Mouse (Mus musculus) heart, postnatal 0 days (tissue): Measurements from ENCODE around the gene Mylk. TPM values are rescaled to one million over a fixed set of nuclear protein-coding genes. Genes with fewer than 3 reads are reported as not detected.

Experiments
- ATAC-seq: fragments of 200-750 bp; cut with Nextera tagmentation; 2 replicates; pipeline ENCODE4 v1.8.0; 2017; ENCODE audit warnings: low read depth, moderate number of reproducible peaks, moderate library complexity; ENCODE audit not compliant: insufficient read depth
- DNase-seq: peaks from one replicate; pipeline ENCODE4 v3.0.0-alpha.2; 2016; ENCODE audit warnings: low spot score
- H3K27ac ChIP-seq: fragments of 300-500 bp; sonication (generic); 2 replicates; pipeline ENCODE4 v1.5.1; 2014; ENCODE audit warnings: low read depth, mild to moderate bottlenecking
- H3K27me3 ChIP-seq: fragments of 300-500 bp; sonication (generic); 2 replicates; pipeline ENCODE4 v1.6.1; 2014; ENCODE audit warnings: low read length, mixed read lengths; ENCODE audit not compliant: control insufficient read depth, insufficient read depth
- H3K36me3 ChIP-seq: fragments of 300-500 bp; sonication (generic); replicated peaks from 2 replicates; pipeline ENCODE4 v1.6.1; 2014; ENCODE audit warnings: low read length, mixed read lengths; ENCODE audit not compliant: control insufficient read depth, insufficient read depth
- H3K4me1 ChIP-seq: fragments of 300-500 bp; sonication (generic); 2 replicates; pipeline ENCODE4 v1.6.1; 2014; ENCODE audit warnings: antibody characterized with exemption; ENCODE audit not compliant: control insufficient read depth, insufficient read depth
- H3K4me2 ChIP-seq: fragments of 300-500 bp; sonication (generic); 2 replicates; pipeline ENCODE4 v1.6.1; 2014; ENCODE audit warnings: low read depth, mild to moderate bottlenecking, low read length, moderate library complexity
- H3K4me3 ChIP-seq: fragments of 300-500 bp; sonication (generic); 2 replicates; pipeline ENCODE4 v1.5.1; 2014; ENCODE audit warnings: low read depth, low read length
- H3K9ac ChIP-seq: fragments of 300-500 bp; sonication (generic); replicated peaks from 2 replicates; pipeline ENCODE4 v1.6.1; 2014; ENCODE audit warnings: low read depth, low read length, mixed read lengths
- H3K9me3 ChIP-seq: fragments of 300-500 bp; sonication (generic); replicated peaks from 2 replicates; pipeline ENCODE4 v1.6.1; 2016; ENCODE audit warnings: low read length; ENCODE audit not compliant: control insufficient read depth
- CTCF ChIP-seq: IDR thresholded peaks from 2 replicates; pipeline ENCODE4 v1.5.1; 2016; ENCODE audit warnings: antibody characterized with exemption, control low read depth, low read depth
- EP300 ChIP-seq: IDR thresholded peaks from 2 replicates; pipeline ENCODE4 v1.6.1; 2016; ENCODE audit warnings: antibody characterized with exemption, low read depth
- WGBS: fragments of 180-500 bp; shearing (Covaris S2); extraction: QIAGEN DNeasy Blood & Tissue Kit; methylation state at CpG from one replicate; pipeline ENCODE4 v1.1.7; 2014; 5-methylcytosine and 5-hydroxymethylcytosine counted together
- polyA plus RNA-seq: library from polyadenylated mRNA; unstranded; fragments of >200 nt; fragmentation: Nextera tagmentation; extraction: Ambion mirVana; gene quantifications from 2 replicates; pipeline ENCODE4 v1.2.1, GENCODE M21; 2015
- total RNA-seq: library from RNA; depleted of rRNA; stranded (reverse); fragments of >200 nt; gene quantifications from 2 replicates; pipeline ENCODE4 v1.2.3, GENCODE M21; 2014; ENCODE audit warnings: low replicate concordance

Gene Mylk
- total and polyA plus RNA-seq, 2 experiments from 2014 or later, result 6.2 to 148 TPM

DNA sequence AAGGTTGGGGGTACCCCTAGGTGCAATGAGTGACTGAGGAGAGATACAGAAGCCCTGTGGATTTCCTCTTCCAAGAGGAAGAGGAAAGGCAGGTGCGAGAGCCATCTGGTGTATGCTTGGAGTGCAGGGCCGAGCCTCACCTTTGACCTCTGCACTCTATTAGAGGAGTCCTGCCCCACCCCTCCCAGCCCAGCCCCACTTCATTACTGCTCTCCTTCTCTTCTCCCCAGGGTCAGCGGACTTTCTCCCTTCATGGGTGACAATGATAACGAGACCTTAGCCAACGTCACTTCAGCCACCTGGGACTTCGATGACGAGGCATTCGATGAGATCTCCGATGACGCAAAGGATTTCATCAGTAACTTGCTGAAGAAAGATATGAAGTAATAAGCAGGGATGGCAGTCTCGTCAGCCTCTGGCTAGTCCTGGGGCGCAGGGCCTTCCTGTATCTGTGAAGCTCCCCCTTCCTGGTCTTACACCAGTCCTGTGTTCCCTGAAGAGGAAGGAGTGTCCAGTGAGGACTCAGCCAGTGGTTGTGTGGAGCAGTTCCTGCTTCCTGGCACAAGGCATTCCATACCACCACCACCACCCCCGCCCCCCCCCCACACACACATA, 241.3 kb downstream of the Mylk start:
- H3K9me3 ChIP-seq, result no peaks in the 10 kb centered on the region
- no peak overlapping the region for H3K4me2 ChIP-seq
- TF ChIP-seq CTCF, result no peak
- TF ChIP-seq EP300, result no peak
- H3K27me3 ChIP-seq, result no peaks in the 10 kb centered on the region
- no peak overlapping the region for H3K27ac ChIP-seq
- H3K36me3 ChIP-seq, result no peaks in the 10 kb centered on the region
- DNase-seq, result no peak
- 90% methylated on average over 13 of the region's 13 CpGs for WGBS
- peaks cover 3% of the 10 kb centered on the region; the same call in 1 of the 2 replicates for H3K4me1 ChIP-seq
- H3K4me3 ChIP-seq, result no peak overlapping the region
- no peak overlapping the region for H3K9ac ChIP-seq
- no peak for ATAC-seq

DNA sequence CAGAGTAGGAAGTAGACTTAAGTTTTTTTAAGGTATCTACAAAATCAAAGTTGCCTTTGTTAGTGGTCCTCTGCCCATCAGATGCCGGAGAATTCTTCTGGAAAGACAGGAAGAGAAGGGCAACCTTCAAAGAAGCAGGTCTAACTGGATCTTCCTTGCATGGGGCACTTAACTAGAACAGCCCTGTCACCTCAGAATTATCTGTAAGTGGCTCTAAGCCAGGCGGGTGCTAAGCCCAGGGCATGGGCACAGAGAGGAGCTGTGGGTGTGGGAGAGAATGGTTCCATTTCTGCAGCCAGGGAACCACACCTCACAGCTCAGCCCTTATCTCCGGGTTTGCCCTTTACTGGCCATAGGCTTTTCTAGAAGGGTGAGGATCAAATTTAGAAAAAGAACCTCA, 246.4 kb downstream of the Mylk start:
- ATAC-seq (no peak), DNase-seq (no peak)
- no peak overlapping the region for H3K27ac ChIP-seq
- H3K9me3 ChIP-seq, result no peaks in the 10 kb centered on the region
- TF ChIP-seq EP300 (no peak), CTCF (no peak)
- H3K36me3 ChIP-seq, result no peaks in the 10 kb centered on the region
- H3K27me3 ChIP-seq, result no peaks in the 10 kb centered on the region
- H3K4me1 ChIP-seq, result peaks cover 8% of the 10 kb centered on the region
- H3K9ac ChIP-seq, result no peak overlapping the region
- no peak overlapping the region for H3K4me2 ChIP-seq
- H3K4me3 ChIP-seq, result no peak overlapping the region
- 46% methylated on average over 3 of the region's 3 CpGs for WGBS

DNA sequence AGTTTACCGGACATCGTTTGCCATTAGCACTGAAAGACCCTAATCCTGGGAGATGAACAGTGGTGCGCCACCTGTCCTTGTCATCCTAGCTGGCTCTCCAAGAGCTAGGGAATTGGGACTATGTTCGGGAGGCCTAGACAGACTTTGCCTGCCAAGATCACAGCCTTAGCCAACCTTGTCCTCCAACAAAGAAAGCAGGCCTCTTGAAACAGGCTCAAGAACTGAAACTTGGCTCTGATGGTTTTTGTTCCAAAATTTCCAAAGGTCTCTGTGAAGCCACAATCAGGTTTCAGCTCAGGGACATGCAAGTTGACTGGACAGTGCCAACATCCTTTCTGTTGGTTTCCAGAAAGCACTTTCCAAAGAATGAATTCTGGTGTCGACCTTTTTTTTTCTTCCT, 247.8 kb downstream of the Mylk start:
- ATAC-seq (no peak), DNase-seq (no peak)
- no peak for TF ChIP-seq CTCF
- TF ChIP-seq EP300, result no peak
- H3K4me3 ChIP-seq, result no peak overlapping the region
- no peaks in the 10 kb centered on the region for H3K9me3 ChIP-seq
- WGBS, result 87% methylated on average over 5 of the region's 5 CpGs
- no peaks in the 10 kb centered on the region for H3K27me3 ChIP-seq
- no peak overlapping the region for H3K4me2 ChIP-seq
- no peak overlapping the region for H3K27ac ChIP-seq
- no peak overlapping the region for H3K9ac ChIP-seq
- peaks cover 13% of the 10 kb centered on the region for H3K4me1 ChIP-seq
- no peaks in the 10 kb centered on the region for H3K36me3 ChIP-seq

GRCm38 (mm10) chr16:34993694-34994330, 248.8 kb downstream of the Mylk start:
- Histone ChIP-seq H3K4me3 (no peak overlapping the region), H3K27me3 (no peaks in the 10 kb centered on the region), H3K27ac (no peak overlapping the region), H3K36me3 (no peaks in the 10 kb centered on the region), H3K9ac (no peak overlapping the region), H3K4me2 (no peak overlapping the region), H3K9me3 (no peaks in the 10 kb centered on the region), H3K4me1 (peaks cover 13% of the 10 kb centered on the region)
- no peak for DNase-seq
- ATAC-seq, result no peak
- no peak for TF ChIP-seq CTCF
- no peak for TF ChIP-seq EP300
- 84% methylated on average over 10 of the region's 10 CpGs for WGBS

- TF ChIP-seq CTCF, result no peak
- Histone ChIP-seq H3K4me2 (no peak overlapping the region), H3K36me3 (no peaks in the 10 kb centered on the region), H3K9ac (no peak overlapping the region), H3K27ac (no peak overlapping the region), H3K9me3 (no peaks in the 10 kb centered on the region), H3K4me3 (no peak overlapping the region), H3K27me3 (no peaks in the 10 kb centered on the region), H3K4me1 (peaks cover 13% of the 10 kb centered on the region)
- no peak for DNase-seq
- no peak for ATAC-seq
- 82% methylated on average over 9 of the region's 9 CpGs for WGBS
Measured at GRCm38 (mm10) chr16:34994641-34995141, 249.7 kb downstream of the Mylk start.
